Mouse (Mus musculus) skeletal muscle tissue, adult 2 months (tissue): ENCODE results near the gene Vipr1.

Source experiments
- DNase-seq: peaks from one replicate; pipeline ENCODE4 v3.0.0-alpha.2; 2012; ENCODE audit warnings: low read depth, low spot score

The Vipr1 gene

GRCm38 (mm10) chr9:121718792-121719318, 76.3 kb downstream of the Vipr1 start, which contains the start of gene Nktr:
Nktr (plus strand) TSS chr9:121719169.
- peak; percentile 99 for DNase-seq

- DNase-seq: peak; percentile 59
These were observed 77.1 kb downstream of the Vipr1 start for GRCm38 (mm10) chr9:121719347-121720331.
